Mouse (Mus musculus) MEL (cell line): ENCODE measurements around the gene Dnm2. TPM values are rescaled to one million over a fixed set of nuclear protein-coding genes. Genes with fewer than 3 reads are reported as not detected.

Source experiments
- DNase-seq: peaks from one replicate; pipeline ENCODE4 v3.0.0; 2011; ENCODE audit warnings: low read depth, low spot score
- H3K27ac ChIP-seq: 2 replicates; pipeline ENCODE4 v1.5.1; 2012; ENCODE audit warnings: low read depth, mild to moderate bottlenecking, control low read depth, low read length, moderate library complexity; ENCODE audit not compliant: control insufficient read depth
- H3K27me3 ChIP-seq, 2 experiments: fragments of 150-350 bp in 1 of 2; sonication (generic) in 1 of 2; 2 replicates each; pipeline ENCODE4 v1.6.1; 2012; ENCODE audit warnings: low read length in 2 of 2, mild to moderate bottlenecking in 2 of 2, improper control_type of control experiment in 1 of 2, moderate library complexity in 1 of 2; ENCODE audit not compliant: insufficient read depth in 2 of 2, control insufficient read depth in 1 of 2
- H3K36me3 ChIP-seq, 2 experiments: 2 replicates each; pipeline ENCODE4 v1.6.1; 2012 to 2014; ENCODE audit warnings: low read length in 2 of 2, improper control_type of control experiment in 1 of 2, inconsistent platforms in 1 of 2, mild to moderate bottlenecking in 1 of 2; ENCODE audit not compliant: insufficient read depth in 2 of 2, control insufficient read depth in 1 of 2
- H3K4me1 ChIP-seq, 2 experiments: fragments of 150-350 bp in 1 of 2; sonication (generic) in 1 of 2; 2 replicates each; pipeline ENCODE4 v1.6.1; 2012; ENCODE audit warnings: low read length in 2 of 2, improper control_type of control experiment in 1 of 2, mild to moderate bottlenecking in 1 of 2; ENCODE audit not compliant: insufficient read depth in 2 of 2, control insufficient read depth in 1 of 2
- H3K4me3 ChIP-seq, 2 experiments: fragments of 150-350 bp in 1 of 2; sonication (generic) in 1 of 2; 2 replicates each; pipeline ENCODE4 v1.5.1; 2012; ENCODE audit warnings: low read depth in 2 of 2, low read length in 2 of 2, mild to moderate bottlenecking in 2 of 2, moderate library complexity in 2 of 2, control low read depth in 1 of 2, improper control_type of control experiment in 1 of 2; ENCODE audit not compliant: control insufficient read depth in 1 of 2, insufficient read depth in 1 of 2
- H3K79me2 ChIP-seq: 2 replicates; pipeline ENCODE4 v1.6.1; 2012; ENCODE audit warnings: mild to moderate bottlenecking, low read length, moderate library complexity; ENCODE audit not compliant: control insufficient read depth, poor library complexity, insufficient read depth
- H3K9ac ChIP-seq: 2 replicates; pipeline ENCODE4 v1.6.1; 2012; ENCODE audit warnings: low read depth, mild to moderate bottlenecking, control low read depth, low read length, moderate library complexity; ENCODE audit not compliant: control insufficient read depth, poor library complexity, severe bottlenecking
- H3K9me3 ChIP-seq: fragments of 150-350 bp; sonication (generic); replicated peaks from 2 replicates; pipeline ENCODE4 v1.6.1; 2012; ENCODE audit warnings: mild to moderate bottlenecking, low read length, improper control_type of control experiment, moderate library complexity; ENCODE audit not compliant: insufficient read depth
- CTCF ChIP-seq, 3 experiments: IDR thresholded peaks in 2 of 3; conservative IDR thresholded peaks in 1 of 3; 2 replicates each; pipeline ENCODE4 v1.5.1; 2011 to 2012; ENCODE audit warnings: low read length in 3 of 3, low read depth in 2 of 3, mild to moderate bottlenecking in 2 of 3, improper control_type of control experiment in 1 of 3, inconsistent platforms in 1 of 3, mixed read lengths in 1 of 3, moderate library complexity in 1 of 3; ENCODE audit not compliant: control insufficient read depth in 1 of 3, insufficient read depth in 1 of 3, poor library complexity in 1 of 3, severe bottlenecking in 1 of 3
- ETS1 ChIP-seq: IDR thresholded peaks from 2 replicates; pipeline ENCODE4 v1.6.1; 2012; ENCODE audit warnings: low read depth, mild to moderate bottlenecking, inconsistent platforms, low read length, improper control_type of control experiment, moderate library complexity
- GABPA ChIP-seq: IDR thresholded peaks from 2 replicates; pipeline ENCODE4 v1.6.1; 2012; ENCODE audit warnings: low read depth, mild to moderate bottlenecking, inconsistent platforms, low read length, improper control_type of control experiment, moderate library complexity
- GATA1 ChIP-seq: IDR thresholded peaks from 2 replicates; pipeline ENCODE4 v1.6.1; 2011; ENCODE audit warnings: low read depth, low read length, improper control_type of control experiment
- HCFC1 ChIP-seq: IDR thresholded peaks from 2 replicates; pipeline ENCODE4 v1.6.1; 2012; ENCODE audit warnings: low read depth, mild to moderate bottlenecking, inconsistent platforms, low read length, improper control_type of control experiment, moderate library complexity
- MAFK ChIP-seq: IDR thresholded peaks from 2 replicates; pipeline ENCODE4 v1.6.1; 2011; ENCODE audit warnings: low read depth, mild to moderate bottlenecking, low read length, improper control_type of control experiment, borderline replicate concordance
- MAX ChIP-seq: IDR thresholded peaks from 2 replicates; pipeline ENCODE4 v1.6.1; 2011; ENCODE audit warnings: low read length, improper control_type of control experiment
- MEF2A ChIP-seq: IDR thresholded peaks from 2 replicates; pipeline ENCODE4 v1.6.1; 2014; ENCODE audit warnings: low read depth, mild to moderate bottlenecking, inconsistent platforms, low read length, improper control_type of control experiment; ENCODE audit not compliant: poor library complexity, insufficient replicate concordance, severe bottlenecking; ENCODE audit errors: extremely low read depth
- MXI1 ChIP-seq: IDR thresholded peaks from 2 replicates; pipeline ENCODE4 v1.6.1; 2011; ENCODE audit warnings: mild to moderate bottlenecking, low read depth, low read length, improper control_type of control experiment
- MYB ChIP-seq: IDR thresholded peaks from 2 replicates; pipeline ENCODE4 v1.6.1; 2011; ENCODE audit warnings: mild to moderate bottlenecking, low read depth, low read length, improper control_type of control experiment
- NRF1 ChIP-seq: IDR thresholded peaks from 2 replicates; pipeline ENCODE4 v1.6.1; 2014; ENCODE audit warnings: low read depth, mild to moderate bottlenecking, inconsistent platforms, low read length, improper control_type of control experiment, moderate library complexity; ENCODE audit not compliant: poor library complexity, insufficient read depth, severe bottlenecking
- POLR2A ChIP-seq, 2 experiments: IDR thresholded peaks; 2 replicates each; pipeline ENCODE4 v1.6.1; 2011 to 2012; ENCODE audit warnings: low read length in 2 of 2, mild to moderate bottlenecking in 2 of 2, control low read depth in 1 of 2, improper control_type of control experiment in 1 of 2, low read depth in 1 of 2, moderate library complexity in 1 of 2; ENCODE audit not compliant: control insufficient read depth in 1 of 2, insufficient read depth in 1 of 2, poor library complexity in 1 of 2
- POLR2AphosphoS2 ChIP-seq: IDR thresholded peaks from 2 replicates; pipeline ENCODE4 v1.6.1; 2011; ENCODE audit warnings: low read length, improper control_type of control experiment
- SIN3A ChIP-seq: IDR thresholded peaks from 2 replicates; pipeline ENCODE4 v1.6.1; 2012; ENCODE audit warnings: low read length, improper control_type of control experiment, inconsistent platforms
- TAL1 ChIP-seq: IDR thresholded peaks from 2 replicates; pipeline ENCODE4 v1.6.1; 2012; ENCODE audit warnings: mild to moderate bottlenecking, inconsistent platforms, low read length, moderate library complexity, mixed read lengths
- TBP ChIP-seq: IDR thresholded peaks from 2 replicates; pipeline ENCODE4 v1.8.0; 2011; ENCODE audit warnings: low read depth, low read length, improper control_type of control experiment
- TCF12 ChIP-seq: IDR thresholded peaks from 2 replicates; pipeline ENCODE4 v1.6.1; 2014; ENCODE audit warnings: low read depth, mild to moderate bottlenecking, inconsistent platforms, low read length, improper control_type of control experiment, moderate library complexity
- USF1 ChIP-seq: IDR thresholded peaks from 2 replicates; pipeline ENCODE4 v1.6.1; 2014; ENCODE audit warnings: low read depth, mild to moderate bottlenecking, inconsistent platforms, low read length, improper control_type of control experiment, moderate library complexity
- ZC3H11A ChIP-seq: IDR thresholded peaks from 2 replicates; pipeline ENCODE4 v1.6.1; 2012; ENCODE audit warnings: low read depth, mild to moderate bottlenecking, inconsistent platforms, low read length, improper control_type of control experiment
- ZMIZ1 ChIP-seq: IDR thresholded peaks from 2 replicates; pipeline ENCODE4 v1.6.1; 2012; ENCODE audit warnings: low read depth, mild to moderate bottlenecking, inconsistent platforms, low read length, improper control_type of control experiment, moderate library complexity
- polyA plus RNA-seq, 2 experiments: library from polyadenylated mRNA; stranded (reverse) in 1 of 2; unstranded in 1 of 2; fragments of >175 nt in 1 of 2; fragments of >200 nt in 1 of 2; gene quantifications; 2 replicates each; pipeline versions ENCODE4 v1.2.1 to v1.2.4; 2012; ENCODE audit warnings: low replicate concordance in 2 of 2, low read depth in 1 of 2; ENCODE audit not compliant: insufficient read length in 2 of 2, insufficient read depth in 1 of 2, missing spikeins in 1 of 2
- total RNA-seq: library from RNA; depleted of rRNA; stranded (reverse); fragments of 300-350 nt; gene quantifications from 2 replicates; pipeline ENCODE4 v1.2.3, GENCODE M21; 2012

The Dnm2 gene
- total and polyA plus RNA-seq, 3 experiments: 117 to 832 (median 237) TPM

GRCm38 (mm10) chr9:21379195-21379594 lies 45.5 kb upstream of the Dnm2 start (continued):
- TF ChIP-seq TAL1 (peak; percentile 80), POLR2AphosphoS2 (no peak), POLR2A (IDR thresholded peaks at IDR 0.05; ENCODE audit: control insufficient read depth in 1 of 2, insufficient read depth in 1 of 2, low read depth in 1 of 2, low read length in 2 of 2, poor library complexity in 1 of 2) (peak in 1 of 2 experiments; percentile 8; a peak in 1 of 4 replicates), MEF2A (no peak), HCFC1 (no peak), TBP (no peak), MYB (no peak), ETS1 (peak; percentile 76), NRF1 (no peak), ZMIZ1 (no peak), MAX (peak; percentile 44; the same call in 1 of the 2 replicates), USF1 (no peak)

DNA sequence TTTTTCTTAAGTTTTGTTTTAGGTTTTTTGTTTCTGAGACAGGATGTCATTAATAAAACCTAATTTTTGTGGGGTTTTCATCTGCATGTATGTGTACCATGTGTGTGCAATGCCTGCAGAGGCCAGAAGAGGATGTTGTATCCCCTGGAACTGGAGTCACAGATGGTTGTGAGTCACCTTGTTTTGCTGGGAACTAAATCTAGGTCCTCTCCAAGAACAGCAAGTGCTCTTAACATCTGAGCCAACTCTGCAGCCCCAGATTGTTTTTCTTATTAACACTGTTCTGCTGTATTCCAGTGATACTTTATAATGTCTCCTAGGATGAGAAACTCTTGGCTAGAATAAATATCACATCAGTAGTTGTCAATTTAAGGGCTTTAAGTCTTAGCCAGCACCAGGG lies 43.8 kb upstream of the Dnm2 start:
- H3K4me3 ChIP-seq: no peak overlapping the region
- no peaks in the 10 kb centered on the region for H3K27me3 ChIP-seq
- no peak for DNase-seq
- no peak overlapping the region for H3K9ac ChIP-seq
- H3K36me3 ChIP-seq: peaks cover 52 to 75% of the 10 kb centered on the region in 2 experiments
- TF ChIP-seq TAL1: no peak
- TF ChIP-seq MXI1: no peak
- TF ChIP-seq POLR2A (IDR thresholded peaks at IDR 0.05; ENCODE audit: control insufficient read depth in 1 of 2, insufficient read depth in 1 of 2, low read depth in 1 of 2, low read length in 2 of 2, poor library complexity in 1 of 2): 0 out of 4 replicates have a peak, but pooled peaks of 1 of the 2 experiments have one; percentile 2
- no peak for TF ChIP-seq TBP
- no peak for TF ChIP-seq MAFK
- peak in 2 of 3 experiments; percentile 20 to 32; a peak in 2 of 6 replicates for TF ChIP-seq CTCF (IDR thresholded peaks at IDR 0.05 in 2 of 3, conservative IDR thresholded peaks at IDR 0.05 in 1 of 3; ENCODE audit: control insufficient read depth in 1 of 3, insufficient read depth in 1 of 3, low read depth in 2 of 3, low read length in 3 of 3, poor library complexity in 1 of 3, severe bottlenecking in 1 of 3)
- no peak for TF ChIP-seq TCF12
- no peaks in the 10 kb centered on the region for H3K9me3 ChIP-seq
- peaks cover 95% of the 10 kb centered on the region for H3K79me2 ChIP-seq
- H3K4me1 ChIP-seq: peaks cover 20 to 24% of the 10 kb centered on the region in 2 experiments
- no peak overlapping the region for H3K27ac ChIP-seq

DNA sequence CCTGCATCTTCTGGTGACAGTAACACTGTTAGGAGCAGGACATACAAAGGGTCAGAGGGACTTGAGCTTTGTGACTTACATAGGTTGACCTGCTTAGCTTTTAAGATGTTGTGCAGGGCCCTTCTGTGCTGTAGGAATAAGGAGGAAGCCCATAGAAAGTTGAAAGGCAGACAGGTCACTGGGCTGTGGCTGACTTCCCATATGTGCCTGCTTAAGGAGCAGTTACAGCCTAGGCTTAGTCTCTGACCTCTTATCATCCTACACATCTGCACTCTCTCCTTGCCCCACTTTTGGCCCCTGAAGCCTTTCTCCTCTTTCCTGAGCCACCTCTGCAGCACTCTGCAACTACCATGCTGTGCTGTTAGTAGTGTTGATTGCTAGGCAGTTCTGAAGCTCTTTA lies 40.7 kb upstream of the Dnm2 start:
- DNase-seq: peak; percentile 62
- H3K9me3 ChIP-seq: no peaks in the 10 kb centered on the region
- H3K9ac ChIP-seq: no peak overlapping the region
- no peak overlapping the region for H3K4me3 ChIP-seq
- peaks cover 37 to 79% of the 10 kb centered on the region in 2 experiments for H3K36me3 ChIP-seq
- no peaks in the 10 kb centered on the region for H3K27me3 ChIP-seq
- 0 out of 2 replicates have a peak, but pooled peaks have one; percentile 20 for TF ChIP-seq SIN3A
- no peak for TF ChIP-seq GABPA
- no peak for TF ChIP-seq ZMIZ1
- no peak; a peak in 1 of 4 replicates for TF ChIP-seq POLR2A (IDR thresholded peaks at IDR 0.05; ENCODE audit: control insufficient read depth in 1 of 2, insufficient read depth in 1 of 2, low read depth in 1 of 2, low read length in 2 of 2, poor library complexity in 1 of 2)
- TF ChIP-seq TCF12: no peak
- no peak for TF ChIP-seq ZC3H11A
- TF ChIP-seq TAL1: peak; percentile 29
- peak; percentile 64 for TF ChIP-seq GATA1
- TF ChIP-seq POLR2AphosphoS2: no peak
- no peak overlapping the region for H3K27ac ChIP-seq
- H3K79me2 ChIP-seq: peaks cover 85% of the 10 kb centered on the region
- peaks cover 12 to 15% of the 10 kb centered on the region in 2 experiments for H3K4me1 ChIP-seq
